Mouse (Mus musculus) stomach, embryonic 16.5 days (tissue): ENCODE measurements around the gene Ube2m. TPM values are rescaled to one million over a fixed set of nuclear protein-coding genes. Genes with fewer than 3 reads are reported as not detected.

Experiments used
- ATAC-seq: fragments of 200-750 bp; cut with Nextera tagmentation; 2 replicates; pipeline ENCODE4 v1.8.0; 2017; ENCODE audit warnings: moderate number of reproducible peaks, moderate TSS enrichment; ENCODE audit not compliant: insufficient read depth, low FRiP score
- H3K27ac ChIP-seq: fragments of 300-500 bp; sonication (generic); 2 replicates; pipeline ENCODE4 v1.5.1; 2014; ENCODE audit warnings: low read length
- H3K27me3 ChIP-seq: fragments of 300-500 bp; sonication (generic); 2 replicates; pipeline ENCODE4 v1.6.1; 2014; ENCODE audit warnings: low read length, control low read depth, mixed read lengths; ENCODE audit not compliant: control insufficient read depth, insufficient read depth
- H3K36me3 ChIP-seq: fragments of 300-500 bp; sonication (generic); 2 replicates; pipeline ENCODE4 v1.6.1; 2014; ENCODE audit warnings: low read length; ENCODE audit not compliant: control insufficient read depth, insufficient read depth
- H3K4me1 ChIP-seq: fragments of 300-500 bp; sonication (generic); 2 replicates; pipeline ENCODE4 v1.6.1; 2014; ENCODE audit warnings: low read length, control low read depth, mixed read lengths; ENCODE audit not compliant: control insufficient read depth, insufficient read depth
- H3K4me2 ChIP-seq: fragments of 300-500 bp; sonication (generic); 2 replicates; pipeline ENCODE4 v1.6.1; 2014; ENCODE audit warnings: low read depth, low read length, mixed read lengths
- H3K4me3 ChIP-seq: fragments of 300-500 bp; sonication (generic); replicated peaks from 2 replicates; pipeline ENCODE4 v1.5.1; 2014; ENCODE audit warnings: mild to moderate bottlenecking, low read length
- H3K9ac ChIP-seq: fragments of 300-500 bp; sonication (generic); 2 replicates; pipeline ENCODE4 v1.6.1; 2014; ENCODE audit warnings: low read length
- H3K9me3 ChIP-seq: fragments of 300-500 bp; sonication (generic); replicated peaks from 2 replicates; pipeline ENCODE4 v1.6.1; 2016; ENCODE audit warnings: low read length, control low read depth; ENCODE audit not compliant: control insufficient read depth
- WGBS: fragments of 180-500 bp; shearing (Covaris S2); extraction: QIAGEN DNeasy Blood & Tissue Kit; methylation state at CpG from one replicate; pipeline ENCODE4 v1.1.7; 2014; 5-methylcytosine and 5-hydroxymethylcytosine counted together
- polyA plus RNA-seq: library from polyadenylated mRNA; unstranded; fragments of >200 nt; fragmentation: Nextera tagmentation; extraction: Ambion mirVana; gene quantifications from 2 replicates; pipeline ENCODE4 v1.2.1, GENCODE M21; 2015

Ube2m gene
- polyA plus RNA-seq, 1 experiment from 2014 or later, result 21.4 TPM

DNA sequence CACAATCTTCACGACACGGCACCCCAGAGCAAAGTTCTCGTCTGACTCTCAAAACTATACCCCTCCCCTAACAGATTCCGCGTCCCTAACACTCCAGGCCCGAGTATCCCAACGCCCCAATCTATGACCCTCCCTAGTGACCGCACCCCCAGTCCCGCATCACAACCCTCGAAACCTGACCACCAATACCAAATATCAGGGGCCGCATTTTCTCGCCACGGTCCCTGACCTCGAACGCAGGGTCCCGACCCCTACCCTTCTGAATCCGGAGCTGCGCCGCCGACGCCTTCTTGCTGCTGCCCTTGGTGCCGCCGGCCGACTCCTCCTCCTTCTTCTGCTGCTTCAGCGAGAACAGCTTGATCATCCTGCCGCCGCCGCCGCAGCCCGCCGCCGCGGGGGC, 709 bp downstream of the Ube2m start:
- H3K9me3 ChIP-seq, result no peaks in the 10 kb centered on the region
- peaks cover 9% of the 10 kb centered on the region for H3K36me3 ChIP-seq
- H3K27ac ChIP-seq, result peak overlapping the region; percentile 99
- H3K9ac ChIP-seq, result peak overlapping the region; percentile 97
- peak overlapping the region; percentile 90 for H3K4me2 ChIP-seq
- H3K27me3 ChIP-seq, result no peaks in the 10 kb centered on the region
- H3K4me1 ChIP-seq, result peaks cover 35% of the 10 kb centered on the region
- 0% methylated on average over 32 of the region's 33 CpGs for WGBS
- ATAC-seq, result no peak
- peak overlapping the region; percentile 81 for H3K4me3 ChIP-seq

- Histone ChIP-seq H3K36me3 (peaks cover 11% of the 10 kb centered on the region), H3K9ac (peak overlapping the region; percentile 97), H3K27ac (peak overlapping the region; percentile 99), H3K4me1 (peaks cover 35% of the 10 kb centered on the region), H3K27me3 (no peaks in the 10 kb centered on the region), H3K4me2 (peak overlapping the region; percentile 90), H3K9me3 (no peaks in the 10 kb centered on the region), H3K4me3 (peak overlapping the region; percentile 81)
- no peak for ATAC-seq
- 26% methylated on average over 4 of the region's 4 CpGs for WGBS
Observed at GRCm38 (mm10) chr7:13036806-13037205, 1.3 kb downstream of the Ube2m start.

- Histone ChIP-seq H3K4me1 (peaks cover 35% of the 10 kb centered on the region), H3K9ac (peak overlapping the region; percentile 59), H3K36me3 (peaks cover 20% of the 10 kb centered on the region), H3K27ac (peak overlapping the region; percentile 82), H3K4me2 (peak overlapping the region; percentile 40; the same call in 1 of the 2 replicates), H3K4me3 (no peak overlapping the region), H3K27me3 (no peaks in the 10 kb centered on the region), H3K9me3 (no peaks in the 10 kb centered on the region)
- 79% methylated on average over 17 of the region's 17 CpGs for WGBS
- no peak for ATAC-seq
Observed at GRCm38 (mm10) chr7:13035211-13035855, 2.7 kb downstream of the Ube2m start.

- H3K36me3 ChIP-seq, result peaks cover 29% of the 10 kb centered on the region
- WGBS, result under 1% methylated on average over 45 of the region's 45 CpGs
Observed at GRCm38 (mm10) chr7:13034148-13034977, 3.7 kb downstream of the Ube2m start, which contains the start of gene Chmp2a. Chmp2a (minus strand) TSS chr7:13034807.

GRCm38 (mm10) chr7:13033451-13034147, 4.5 kb downstream of the Ube2m start:
- Histone ChIP-seq H3K27me3 (no peaks in the 10 kb centered on the region), H3K4me1 (peaks cover 29% of the 10 kb centered on the region), H3K36me3 (peaks cover 37% of the 10 kb centered on the region), H3K9ac (peak overlapping the region; percentile 87), H3K27ac (peak overlapping the region; percentile 93), H3K9me3 (no peaks in the 10 kb centered on the region), H3K4me3 (peak overlapping the region; percentile 71), H3K4me2 (peak overlapping the region; percentile 87)
- no peak for ATAC-seq
- 38% methylated on average over 13 of the region's 13 CpGs for WGBS

More at GRCm38 (mm10) chr7:13034148-13034977, 3.7 kb downstream of the Ube2m start, which contains the start of gene Chmp2a:
- Histone ChIP-seq H3K4me3 (peak within 1 kb of the TSS; percentile 71), H3K9me3 (no peaks in the 10 kb centered on the region), H3K27ac (peak within 1 kb of the TSS; percentile 93), H3K4me2 (peak within 1 kb of the TSS; percentile 87), H3K4me1 (peaks cover 34% of the 10 kb centered on the region), H3K9ac (peak within 1 kb of the TSS; percentile 87), H3K27me3 (no peaks in the 10 kb centered on the region)
- peak; percentile 82 for ATAC-seq

GRCm38 (mm10) chr7:13032541-13032940, 5.5 kb downstream of the Ube2m start:
- Histone ChIP-seq H3K4me2 (no peak overlapping the region), H3K4me1 (peaks cover 29% of the 10 kb centered on the region), H3K9ac (no peak overlapping the region), H3K9me3 (no peaks in the 10 kb centered on the region), H3K27ac (no peak overlapping the region), H3K27me3 (no peaks in the 10 kb centered on the region), H3K4me3 (no peak overlapping the region), H3K36me3 (peaks cover 45% of the 10 kb centered on the region)
- ATAC-seq, result no peak
- WGBS, result 85% methylated on average over 7 of the region's 7 CpGs

GRCm38 (mm10) chr7:13031983-13032382, 6.1 kb downstream of the Ube2m start:
- peaks cover 30% of the 10 kb centered on the region for H3K4me1 ChIP-seq
- no peak overlapping the region for H3K27ac ChIP-seq
- no peak overlapping the region for H3K9ac ChIP-seq
- H3K9me3 ChIP-seq, result no peaks in the 10 kb centered on the region
- peaks cover 48% of the 10 kb centered on the region for H3K36me3 ChIP-seq
- H3K27me3 ChIP-seq, result no peaks in the 10 kb centered on the region
- H3K4me3 ChIP-seq, result no peak overlapping the region
- no peak for ATAC-seq
- WGBS, result 66% methylated on average over 2 of the region's 2 CpGs
- H3K4me2 ChIP-seq, result no peak overlapping the region

DNA sequence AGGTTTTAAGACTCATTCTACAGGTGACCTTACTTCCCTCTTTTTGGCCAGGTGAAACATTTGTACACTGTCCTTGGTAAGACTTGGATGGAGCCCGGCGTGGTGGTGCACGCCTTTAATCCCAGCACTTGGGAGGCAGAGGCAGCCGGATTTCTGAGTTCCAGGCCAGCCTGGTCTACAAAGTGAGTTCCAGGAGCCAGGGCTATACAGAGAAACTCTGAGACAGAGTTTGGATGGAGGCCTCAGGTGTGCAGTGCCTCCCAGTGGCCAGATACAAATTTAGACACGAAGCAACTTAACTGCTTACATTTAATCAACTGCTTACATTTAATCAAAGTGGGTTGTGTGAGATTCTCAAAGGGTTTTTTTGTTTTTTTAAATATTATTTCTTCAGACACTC, 7.0 kb downstream of the Ube2m start:
- H3K4me3 ChIP-seq, result no peak overlapping the region
- H3K27me3 ChIP-seq, result no peaks in the 10 kb centered on the region
- H3K4me1 ChIP-seq, result peaks cover 28% of the 10 kb centered on the region
- H3K9ac ChIP-seq, result no peak overlapping the region
- H3K4me2 ChIP-seq, result no peak overlapping the region
- WGBS, result 67% methylated on average over 5 of the region's 5 CpGs
- no peak for ATAC-seq
- H3K36me3 ChIP-seq, result peaks cover 49% of the 10 kb centered on the region
- no peaks in the 10 kb centered on the region for H3K9me3 ChIP-seq
- H3K27ac ChIP-seq, result no peak overlapping the region
